Mouse (Mus musculus): Measurements from ENCODE around the gene Myh10. TPM values are rescaled to one million over a fixed set of nuclear protein-coding genes. Genes with fewer than 3 reads are reported as not detected.

Gene Myh10
- polyA plus RNA-seq, 1 experiment = 0.67 TPM

DNA sequence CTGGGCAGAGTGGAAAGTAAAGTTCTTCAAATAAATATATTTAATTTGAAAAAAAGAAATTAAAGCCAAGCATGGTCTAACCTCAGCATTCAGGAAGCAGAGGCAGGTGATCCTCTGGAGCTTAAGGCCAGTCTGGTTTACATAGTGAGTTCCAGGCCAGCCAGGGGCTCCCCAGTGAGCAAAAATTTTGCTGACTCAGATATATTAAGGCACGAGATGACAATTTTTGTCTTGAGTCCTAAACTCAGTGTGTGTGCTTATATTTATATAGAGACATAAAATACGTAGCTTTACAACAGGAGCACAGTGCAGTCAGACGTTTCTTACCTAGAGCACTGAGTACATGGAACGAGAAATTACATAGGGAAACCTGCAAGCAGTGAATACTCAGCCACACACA, 69.8 kb downstream of the Myh10 start:
- H3K36me3 ChIP-seq (replicated peaks; ENCODE audit: low read length) = no peaks in the 10 kb centered on the region
- H3K27me3 ChIP-seq (replicated peaks) = peaks cover 6% of the 10 kb centered on the region
- H3K9me3 ChIP-seq = no peaks in the 10 kb centered on the region
- no peak for TF ChIP-seq GATA1 (IDR thresholded peaks at IDR 0.05; ENCODE audit: borderline replicate concordance, low read length)
- no peak for TF ChIP-seq FLI1 (IDR thresholded peaks at IDR 0.05; ENCODE audit: low read length)
- H3K4me3 ChIP-seq (replicated peaks) = no peak overlapping the region
- H3K4me1 ChIP-seq = no peaks in the 10 kb centered on the region

DNA sequence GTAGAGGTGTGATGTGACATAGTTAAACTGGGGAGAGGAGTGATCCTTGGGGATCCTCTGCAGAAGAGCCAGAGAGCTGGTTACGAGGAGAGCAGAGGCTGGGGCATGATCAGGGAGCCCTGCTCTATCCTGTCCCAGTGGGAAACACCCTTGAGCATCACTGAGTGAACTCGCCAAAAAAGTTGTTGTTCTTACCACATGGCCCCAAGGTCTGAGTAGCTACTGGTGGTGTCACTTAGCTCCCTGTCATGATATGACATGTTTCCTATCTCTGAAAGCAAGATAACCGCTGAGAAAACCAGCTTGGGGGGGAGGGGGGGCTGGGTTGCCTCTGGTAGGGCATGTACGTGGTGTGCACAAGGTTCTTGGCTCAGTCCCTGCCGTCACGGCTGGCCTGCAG, 70.3 kb downstream of the Myh10 start:
- TF ChIP-seq FLI1 (IDR thresholded peaks at IDR 0.05; ENCODE audit: low read length) (no peak), GATA1 (IDR thresholded peaks at IDR 0.05; ENCODE audit: borderline replicate concordance, low read length) (no peak)
- Histone ChIP-seq H3K4me3 (replicated peaks) (no peak overlapping the region), H3K36me3 (replicated peaks; ENCODE audit: low read length) (no peaks in the 10 kb centered on the region), H3K27me3 (replicated peaks) (peaks cover 4% of the 10 kb centered on the region), H3K4me1 (no peaks in the 10 kb centered on the region), H3K9me3 (no peaks in the 10 kb centered on the region)

DNA sequence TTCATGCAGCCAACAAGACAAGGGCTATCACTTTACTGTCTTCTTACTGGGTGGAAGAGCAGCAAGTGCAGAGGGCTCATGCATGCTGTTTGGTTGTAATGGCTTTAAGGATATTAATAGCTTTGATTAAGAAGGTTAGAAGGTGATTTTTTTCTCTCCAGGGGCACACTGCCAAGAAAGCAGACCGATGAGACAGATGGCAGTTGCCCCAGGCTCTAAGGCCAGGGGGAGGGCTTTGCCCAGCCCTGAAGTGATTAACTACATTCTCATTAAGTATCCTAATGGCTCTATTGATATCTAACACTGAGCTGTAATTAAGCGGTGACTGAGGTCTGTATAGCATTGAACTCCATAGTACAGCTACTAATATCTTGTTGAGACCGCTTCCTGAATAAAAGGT, 73.3 kb downstream of the Myh10 start:
- Histone ChIP-seq H3K27me3 (replicated peaks) (peaks cover 2% of the 10 kb centered on the region), H3K4me3 (replicated peaks) (no peak overlapping the region), H3K9me3 (no peaks in the 10 kb centered on the region), H3K36me3 (replicated peaks; ENCODE audit: low read length) (no peaks in the 10 kb centered on the region), H3K4me1 (no peaks in the 10 kb centered on the region)
- TF ChIP-seq GATA1 (IDR thresholded peaks at IDR 0.05; ENCODE audit: borderline replicate concordance, low read length) = no peak
- TF ChIP-seq FLI1 (IDR thresholded peaks at IDR 0.05; ENCODE audit: low read length) = no peak

DNA sequence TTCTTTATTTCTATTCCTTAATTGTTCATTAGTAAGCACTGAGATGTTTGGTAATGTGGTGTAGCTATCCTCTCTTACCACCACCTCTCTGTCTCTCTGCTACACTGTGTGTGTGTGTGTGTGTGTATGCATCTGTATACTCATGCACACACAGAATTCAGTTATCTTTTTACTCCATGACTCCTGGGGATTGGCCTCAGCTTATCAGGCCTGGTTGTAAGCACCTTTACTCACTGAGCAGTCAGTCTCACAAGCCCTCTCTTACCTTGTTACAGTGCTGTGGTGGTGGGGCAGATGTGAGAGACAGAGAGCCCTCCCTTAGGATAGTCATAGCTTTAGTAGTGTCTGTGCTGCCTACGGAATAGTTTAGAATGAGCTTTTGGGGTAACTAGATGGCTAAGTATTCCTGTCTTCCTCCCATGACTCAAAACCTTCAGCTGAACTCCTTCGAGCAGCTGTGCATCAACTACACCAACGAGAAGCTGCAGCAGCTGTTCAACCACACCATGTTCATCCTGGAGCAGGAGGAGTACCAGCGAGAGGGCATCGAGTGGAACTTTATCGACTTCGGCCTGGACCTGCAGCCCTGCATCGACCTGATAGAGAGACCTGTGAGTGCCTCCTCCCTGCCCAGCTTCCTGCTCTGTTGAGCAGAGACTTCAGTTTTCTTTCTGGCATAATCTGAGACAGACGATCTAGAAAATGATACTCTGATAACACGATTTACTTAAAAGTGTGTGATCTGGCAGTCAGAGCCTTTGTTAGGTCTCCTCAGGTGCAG, 76.6 kb downstream of the Myh10 start:
- peaks cover 3% of the 10 kb centered on the region for H3K36me3 ChIP-seq (replicated peaks; ENCODE audit: low read length)
- no peak for TF ChIP-seq GATA1 (IDR thresholded peaks at IDR 0.05; ENCODE audit: borderline replicate concordance, low read length)
- no peak for TF ChIP-seq FLI1 (IDR thresholded peaks at IDR 0.05; ENCODE audit: low read length)
- H3K9me3 ChIP-seq = peaks cover 11% of the 10 kb centered on the region; the same call in 1 of the 2 replicates
- H3K27me3 ChIP-seq (replicated peaks) = peaks cover 6% of the 10 kb centered on the region
- H3K4me3 ChIP-seq (replicated peaks) = no peak overlapping the region
- peaks cover 23% of the 10 kb centered on the region for H3K4me1 ChIP-seq

DNA sequence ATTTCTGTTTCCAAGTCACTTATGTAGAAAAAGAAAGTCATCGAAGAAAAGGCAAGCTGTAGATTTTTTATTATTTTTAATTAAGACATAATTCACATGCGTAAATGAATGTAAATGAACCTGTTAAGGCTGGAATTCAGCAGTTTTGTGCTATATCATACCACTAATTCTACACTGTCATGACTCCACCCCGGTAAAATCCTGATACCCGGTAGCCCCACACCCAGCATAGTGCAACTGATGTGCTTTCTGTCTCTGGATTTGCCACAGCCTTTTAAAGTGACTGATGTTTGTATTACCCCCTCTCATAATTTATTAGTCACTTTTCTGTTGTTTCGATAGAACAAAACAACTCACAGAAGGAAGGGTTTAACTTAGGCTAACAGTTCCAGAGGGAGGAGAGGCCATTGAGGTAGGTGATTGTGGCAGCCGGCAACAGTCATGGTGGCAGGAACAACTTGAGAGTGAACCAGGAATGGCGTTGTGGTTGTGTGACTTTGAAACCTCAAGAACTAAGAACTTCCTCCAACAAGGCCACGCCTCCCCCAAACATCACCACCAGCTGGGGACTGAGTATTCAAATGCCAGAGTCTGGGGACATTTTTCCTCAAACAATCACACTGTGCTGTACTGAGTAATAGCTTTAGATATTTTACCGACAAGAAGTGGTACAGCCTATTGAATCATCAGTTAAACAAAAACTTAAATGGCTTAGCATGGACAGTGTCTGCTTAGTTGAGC, 78.6 kb downstream of the Myh10 start:
- TF ChIP-seq FLI1 (IDR thresholded peaks at IDR 0.05; ENCODE audit: low read length) = no peak

DNA sequence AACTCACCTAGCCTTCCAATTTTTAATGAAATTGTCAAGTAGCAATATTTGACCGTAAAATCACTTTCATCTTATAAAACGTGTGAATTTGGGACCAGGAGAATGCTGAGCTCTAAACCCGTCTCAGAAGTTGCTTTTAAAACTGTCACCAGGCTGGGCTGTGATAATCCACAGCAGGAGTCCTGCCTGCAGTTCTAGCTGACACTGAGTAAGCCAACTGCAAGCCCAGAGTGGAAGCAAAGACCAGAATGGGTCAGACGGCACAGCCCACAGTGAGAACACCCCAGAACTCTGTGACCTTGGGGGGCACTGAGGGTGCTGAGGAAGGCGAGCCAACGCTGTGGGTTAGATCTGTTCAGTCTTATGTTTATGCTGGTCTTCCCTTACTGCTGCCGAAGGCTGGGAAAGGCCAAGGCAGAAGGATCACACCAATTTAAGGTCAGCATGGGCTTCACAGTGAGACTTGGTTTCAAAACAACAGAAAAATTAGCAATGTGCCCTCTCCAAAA, 84.8 kb downstream of the Myh10 start:
- Histone ChIP-seq H3K4me3 (replicated peaks) (no peak overlapping the region), H3K4me1 (peaks cover 10% of the 10 kb centered on the region), H3K36me3 (replicated peaks; ENCODE audit: low read length) (no peaks in the 10 kb centered on the region), H3K9me3 (peaks cover 4% of the 10 kb centered on the region; the same call in 1 of the 2 replicates), H3K27me3 (replicated peaks) (peaks cover 25% of the 10 kb centered on the region)
- TF ChIP-seq GATA1 (IDR thresholded peaks at IDR 0.05; ENCODE audit: borderline replicate concordance, low read length) (no peak), FLI1 (IDR thresholded peaks at IDR 0.05; ENCODE audit: low read length) (no peak)

More for the DNA sequence above, 78.6 kb downstream of the Myh10 start:
- Histone ChIP-seq H3K27me3 (replicated peaks) (peaks cover 13% of the 10 kb centered on the region), H3K4me3 (replicated peaks) (no peak overlapping the region), H3K4me1 (peaks cover 24% of the 10 kb centered on the region), H3K9me3 (peaks cover 11% of the 10 kb centered on the region; the same call in 1 of the 2 replicates), H3K36me3 (replicated peaks; ENCODE audit: low read length) (peaks cover 3% of the 10 kb centered on the region)

DNA sequence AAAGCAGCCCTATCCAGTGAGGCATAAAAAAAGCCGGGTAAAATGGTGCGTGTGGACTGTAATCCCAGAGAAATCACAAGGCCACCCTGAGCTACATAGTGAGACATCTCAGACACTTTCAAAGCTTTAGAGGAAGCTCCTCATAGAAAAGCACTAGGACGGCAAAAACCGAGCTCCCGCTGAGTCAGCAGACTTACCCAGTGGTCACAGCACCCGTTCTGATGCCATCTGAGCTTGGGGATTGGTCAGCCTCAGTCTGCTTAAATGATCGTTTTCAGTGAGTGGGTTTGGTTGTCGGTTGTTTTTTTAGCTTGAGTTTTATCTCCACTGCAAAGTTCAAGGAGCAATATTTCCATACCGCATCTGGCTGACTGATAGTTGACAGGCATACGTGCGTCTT, 86.6 kb downstream of the Myh10 start:
- Histone ChIP-seq H3K4me1 (peaks cover 8% of the 10 kb centered on the region; the same call in 1 of the 2 replicates), H3K9me3 (no peaks in the 10 kb centered on the region), H3K36me3 (replicated peaks; ENCODE audit: low read length) (no peaks in the 10 kb centered on the region), H3K4me3 (replicated peaks) (no peak overlapping the region), H3K27me3 (replicated peaks) (peaks cover 27% of the 10 kb centered on the region)
- TF ChIP-seq GATA1 (IDR thresholded peaks at IDR 0.05; ENCODE audit: borderline replicate concordance, low read length) (no peak), FLI1 (IDR thresholded peaks at IDR 0.05; ENCODE audit: low read length) (no peak)

DNA sequence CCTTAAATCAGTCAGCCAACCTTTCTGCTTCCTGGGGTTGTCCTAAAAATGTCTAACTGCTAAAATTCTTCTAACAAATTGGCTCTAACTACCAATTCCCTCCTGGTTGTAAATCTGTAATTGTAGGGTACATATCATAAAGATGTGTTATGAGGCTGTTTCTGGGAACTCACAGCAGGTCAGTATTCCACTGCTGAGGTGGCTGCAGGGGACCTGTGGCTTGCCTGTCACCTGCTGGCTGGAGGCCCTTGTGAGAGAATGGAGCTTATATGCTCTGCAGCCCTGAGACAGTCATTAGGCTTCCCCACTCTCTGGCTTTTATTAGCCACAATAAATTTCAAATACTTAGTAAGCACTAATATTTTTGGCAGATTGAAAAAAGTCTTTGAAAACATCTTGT, 87.5 kb downstream of the Myh10 start:
- Histone ChIP-seq H3K4me1 (peaks cover 9% of the 10 kb centered on the region; the same call in 1 of the 2 replicates), H3K27me3 (replicated peaks) (peaks cover 26% of the 10 kb centered on the region), H3K4me3 (replicated peaks) (no peak overlapping the region), H3K36me3 (replicated peaks; ENCODE audit: low read length) (no peaks in the 10 kb centered on the region), H3K9me3 (no peaks in the 10 kb centered on the region)
- TF ChIP-seq FLI1 (IDR thresholded peaks at IDR 0.05; ENCODE audit: low read length) (no peak), GATA1 (IDR thresholded peaks at IDR 0.05; ENCODE audit: borderline replicate concordance, low read length) (no peak)

DNA sequence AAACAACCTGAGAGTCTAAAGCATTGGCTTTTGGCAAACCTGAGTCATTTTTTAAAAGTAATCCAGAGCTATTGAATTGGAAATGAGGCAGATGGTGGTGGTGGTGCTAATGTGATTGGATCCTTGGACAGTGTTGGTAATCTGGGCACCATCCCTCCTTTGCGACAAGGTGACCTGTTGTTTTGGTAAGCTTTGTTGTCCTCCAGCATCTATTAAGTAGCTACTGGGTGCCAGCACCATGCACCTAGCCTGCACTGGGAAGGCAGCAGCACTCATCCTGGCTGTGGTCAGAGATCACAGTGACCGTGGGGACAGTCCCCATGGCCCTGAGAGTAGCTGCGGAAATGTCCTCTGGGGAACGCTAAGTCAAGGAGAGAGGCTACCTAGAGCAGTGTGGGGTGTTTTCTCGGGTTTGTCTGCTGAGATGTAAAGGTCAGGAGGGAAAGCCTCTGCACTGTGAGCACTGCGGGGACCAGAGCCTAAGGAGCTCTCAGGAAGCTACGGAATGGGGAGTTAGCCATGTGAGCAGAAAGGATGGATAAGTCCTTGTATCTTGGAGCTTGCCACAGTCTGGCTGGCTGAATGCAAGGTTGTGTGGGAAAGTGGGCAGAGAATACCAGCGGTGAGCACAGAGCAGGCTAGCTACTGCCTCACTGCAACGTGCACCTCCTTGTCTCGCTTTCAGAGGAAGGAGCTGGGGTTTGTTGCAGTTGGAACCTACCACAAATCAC, 88.5 kb downstream of the Myh10 start:
- H3K36me3 ChIP-seq (replicated peaks; ENCODE audit: low read length) = no peaks in the 10 kb centered on the region
- no peaks in the 10 kb centered on the region for H3K9me3 ChIP-seq
- no peak for TF ChIP-seq GATA1 (IDR thresholded peaks at IDR 0.05; ENCODE audit: borderline replicate concordance, low read length)
- TF ChIP-seq FLI1 (IDR thresholded peaks at IDR 0.05; ENCODE audit: low read length) = no peak
- no peak overlapping the region for H3K4me3 ChIP-seq (replicated peaks)
- H3K4me1 ChIP-seq = peaks cover 9% of the 10 kb centered on the region; the same call in 1 of the 2 replicates
- H3K27me3 ChIP-seq (replicated peaks) = peaks cover 24% of the 10 kb centered on the region
